In genomic region chr14:27948391-27948790, GRCm38 (mm10) we compare ENCODE assay signal across 8 mouse cellular contexts.
A peak's percentile ranks its signal among the peaks of the same experiment; 100 is the strongest.
DNase-seq lines count a peak whose midpoint lies in the region; ATAC-seq and TF ChIP-seq lines count a peak whose summit lies in the region.

No protein-coding gene starts in this region.

- no peaks in the 10 kb centered on the region for H3K27me3 ChIP-seq in forebrain, postnatal 0 days (ENCODE audit: insufficient read depth, low read length)
- no peaks in the 10 kb centered on the region for H3K27me3 ChIP-seq in forebrain, embryonic 15.5 days
- no peaks in the 10 kb centered on the region for H3K27me3 ChIP-seq in midbrain, postnatal 0 days (ENCODE audit: insufficient read depth, low read length)
- H3K27me3 ChIP-seq in midbrain, embryonic 13.5 days: no peaks in the 10 kb centered on the region
- no peaks in the 10 kb centered on the region for H3K27me3 ChIP-seq in embryonic facial prominence, embryonic 11.5 days (ENCODE audit: control insufficient read depth, insufficient read depth, low read length)
- no peaks in the 10 kb centered on the region for H3K27me3 ChIP-seq in small intestine, adult 2 months (ENCODE audit: control insufficient read depth, insufficient read depth, low read length)

- H3K9ac ChIP-seq in forebrain, postnatal 0 days: no peak overlapping the region
- H3K9ac ChIP-seq in forebrain, embryonic 15.5 days (replicated peaks): no peak overlapping the region
- no peak overlapping the region for H3K9ac ChIP-seq in midbrain, postnatal 0 days (replicated peaks; ENCODE audit: low read length, poor library complexity, severe bottlenecking)
- no peak overlapping the region for H3K9ac ChIP-seq in midbrain, embryonic 13.5 days (replicated peaks)
- no peak overlapping the region for H3K9ac ChIP-seq in embryonic facial prominence, embryonic 11.5 days (replicated peaks; ENCODE audit: low read length)

- H3K27ac ChIP-seq in forebrain, postnatal 0 days (ENCODE audit: low read depth, low read length): no peak overlapping the region
- H3K27ac ChIP-seq in forebrain, embryonic 15.5 days (replicated peaks): no peak overlapping the region
- no peak overlapping the region for H3K27ac ChIP-seq in midbrain, postnatal 0 days (ENCODE audit: low read depth, low read length)
- H3K27ac ChIP-seq in midbrain, embryonic 13.5 days: no peak overlapping the region
- H3K27ac ChIP-seq in embryonic facial prominence, embryonic 11.5 days (replicated peaks; ENCODE audit: low read depth, low read length): no peak overlapping the region
- H3K27ac ChIP-seq in small intestine, adult 2 months (ENCODE audit: insufficient read depth, low read depth, low read length): no peak overlapping the region

- no peaks in the 10 kb centered on the region for H3K9me3 ChIP-seq in forebrain, postnatal 0 days (ENCODE audit: low read length)
- H3K9me3 ChIP-seq in forebrain, embryonic 15.5 days: no peaks in the 10 kb centered on the region
- no peaks in the 10 kb centered on the region for H3K9me3 ChIP-seq in midbrain, postnatal 0 days (ENCODE audit: low read length)
- H3K9me3 ChIP-seq in midbrain, embryonic 13.5 days: no peaks in the 10 kb centered on the region
- no peaks in the 10 kb centered on the region for H3K9me3 ChIP-seq in embryonic facial prominence, embryonic 11.5 days (replicated peaks; ENCODE audit: control insufficient read depth, low read length)

- ATAC-seq in forebrain, postnatal 0 days: no peak
- ATAC-seq in forebrain, embryonic 15.5 days (replicated peaks): no peak
- no peak for ATAC-seq in midbrain, postnatal 0 days (ENCODE audit: low FRiP score)
- no peak for ATAC-seq in midbrain, embryonic 13.5 days
- ATAC-seq in embryonic facial prominence, embryonic 11.5 days (replicated peaks; ENCODE audit: insufficient number of reproducible peaks, low FRiP score, low TSS enrichment, low read depth): no peak

- no peaks in the 10 kb centered on the region for H3K4me1 ChIP-seq in forebrain, postnatal 0 days (ENCODE audit: insufficient read depth)
- H3K4me1 ChIP-seq in forebrain, embryonic 15.5 days: no peaks in the 10 kb centered on the region
- H3K4me1 ChIP-seq in midbrain, postnatal 0 days (ENCODE audit: insufficient read depth, low read length): no peaks in the 10 kb centered on the region
- H3K4me1 ChIP-seq in midbrain, embryonic 13.5 days (replicated peaks): no peaks in the 10 kb centered on the region
- no peaks in the 10 kb centered on the region for H3K4me1 ChIP-seq in embryonic facial prominence, embryonic 11.5 days (ENCODE audit: control insufficient read depth, insufficient read depth, low read length)
- no peaks in the 10 kb centered on the region for H3K4me1 ChIP-seq in small intestine, adult 2 months (ENCODE audit: control insufficient read depth, insufficient read depth, insufficient read length, low read length)

- DNase-seq in forebrain, postnatal 0 days: peak; percentile 9
- peak; percentile 10 for DNase-seq in midbrain, postnatal 0 days (ENCODE audit: low spot score)
- DNase-seq in embryonic facial prominence, embryonic 11.5 days (ENCODE audit: low spot score): peak; percentile 64
- no peak for DNase-seq in spleen, adult 12 weeks (ENCODE audit: low spot score)
- DNase-seq in heart, adult 11 months: no peak

- WGBS in forebrain, postnatal 0 days: 71% methylated on average over 8 of the region's 8 CpGs
- WGBS in forebrain, embryonic 15.5 days: 69% methylated on average over 8 of the region's 8 CpGs
- 79% methylated on average over 8 of the region's 8 CpGs for WGBS in midbrain, postnatal 0 days
- 76% methylated on average over 8 of the region's 8 CpGs for WGBS in midbrain, embryonic 13.5 days
- 73% methylated on average over 8 of the region's 8 CpGs for WGBS in embryonic facial prominence, embryonic 11.5 days
- WGBS in small intestine, adult 2 months: 62% methylated on average over 8 of the region's 8 CpGs

- no peak overlapping the region for H3K4me2 ChIP-seq in forebrain, postnatal 0 days (ENCODE audit: low read depth)
- H3K4me2 ChIP-seq in forebrain, embryonic 15.5 days (replicated peaks): no peak overlapping the region
- no peak overlapping the region for H3K4me2 ChIP-seq in midbrain, postnatal 0 days (ENCODE audit: low read depth, low read length, poor library complexity, severe bottlenecking)
- no peak overlapping the region for H3K4me2 ChIP-seq in midbrain, embryonic 13.5 days (replicated peaks)
- no peak overlapping the region for H3K4me2 ChIP-seq in embryonic facial prominence, embryonic 11.5 days (ENCODE audit: low read depth, low read length)

- TF ChIP-seq POLR2A in small intestine, adult 2 months (IDR thresholded peaks at IDR 0.05; ENCODE audit: low read depth, low read length): no peak

- TF ChIP-seq CTCF in forebrain, postnatal 0 days (IDR thresholded peaks at IDR 0.05; ENCODE audit: low read depth): peak; percentile 48
- TF ChIP-seq CTCF in midbrain, postnatal 0 days (IDR thresholded peaks at IDR 0.05): peak; percentile 52
- peak; percentile 20; the same call in 1 of the 2 replicates for TF ChIP-seq CTCF in small intestine, adult 2 months (IDR thresholded peaks at IDR 0.05; ENCODE audit: extremely low read depth, insufficient read length, insufficient replicate concordance, low read depth, low read length)

- H3K4me3 ChIP-seq in forebrain, postnatal 0 days (ENCODE audit: low read depth, low read length): no peak overlapping the region
- H3K4me3 ChIP-seq in forebrain, embryonic 15.5 days: no peak overlapping the region
- H3K4me3 ChIP-seq in midbrain, postnatal 0 days (ENCODE audit: low read depth, low read length): no peak overlapping the region
- no peak overlapping the region for H3K4me3 ChIP-seq in midbrain, embryonic 13.5 days (replicated peaks)
- no peak overlapping the region for H3K4me3 ChIP-seq in embryonic facial prominence, embryonic 11.5 days (ENCODE audit: low read depth, low read length)
- no peak overlapping the region for H3K4me3 ChIP-seq in small intestine, adult 2 months (ENCODE audit: low read depth, low read length)

- H3K36me3 ChIP-seq in forebrain, postnatal 0 days (ENCODE audit: insufficient read depth): no peaks in the 10 kb centered on the region
- no peaks in the 10 kb centered on the region for H3K36me3 ChIP-seq in forebrain, embryonic 15.5 days
- H3K36me3 ChIP-seq in midbrain, postnatal 0 days (ENCODE audit: insufficient read depth, low read length): no peaks in the 10 kb centered on the region
- no peaks in the 10 kb centered on the region for H3K36me3 ChIP-seq in midbrain, embryonic 13.5 days
- no peaks in the 10 kb centered on the region for H3K36me3 ChIP-seq in embryonic facial prominence, embryonic 11.5 days (replicated peaks; ENCODE audit: control insufficient read depth, insufficient read depth, low read depth, low read length)
- no peaks in the 10 kb centered on the region for H3K36me3 ChIP-seq in small intestine, adult 2 months (ENCODE audit: control insufficient read depth, insufficient read depth, low read length)

Comparison
In these comparisons a context has a peak if more than half of its experiments do, and no peak if none do; other contexts are left out.
1. DNase-seq: peak in forebrain, postnatal 0 days (single experiment), midbrain, postnatal 0 days (single experiment) and embryonic facial prominence, embryonic 11.5 days (single experiment); none in spleen, adult 12 weeks (single experiment) and heart, adult 11 months (single experiment).
2. Peak in every context shown above with its lines, with median percentiles within 50 percentile points of each other: CTCF ChIP-seq.